Mouse (Mus musculus) Muller cell, postnatal 12 days (primary cell): ENCODE measurements at regions not wholly inside any gene's neighbourhood (a gene's known extent, or its start where the extent isn't known, plus 50 kb on each side); places are given as distances from the start of the nearest gene placed in this dataset.

Source experiments
- DNase-seq: peaks from one replicate; pipeline ENCODE4 v3.0.0-alpha.2; 2015; ENCODE audit errors: inconsistent ontology term

GRCm38 (mm10) chr3:149367888-149368287 is 377.5 kb upstream of the Adgrl2 start:
- no peak for DNase-seq

- no peak for DNase-seq
Measured at GRCm38 (mm10) chr3:149360164-149360563, 369.8 kb upstream of the Adgrl2 start.

- no peak for DNase-seq
Measured at GRCm38 (mm10) chr3:149358570-149359193, 368.3 kb upstream of the Adgrl2 start.

- DNase-seq = no peak
Measured at GRCm38 (mm10) chr3:149357903-149358569, 367.7 kb upstream of the Adgrl2 start.

- no peak for DNase-seq
Measured at GRCm38 (mm10) chr3:149357121-149357520, 366.8 kb upstream of the Adgrl2 start.

GRCm38 (mm10) chr3:149355362-149355761 is 365.0 kb upstream of the Adgrl2 start:
- no peak for DNase-seq

- DNase-seq = no peak
Measured at GRCm38 (mm10) chr3:149353958-149354357, 363.6 kb upstream of the Adgrl2 start.

GRCm38 (mm10) chr3:149352546-149352945 is 362.2 kb upstream of the Adgrl2 start:
- no peak for DNase-seq

- no peak for DNase-seq
Measured at GRCm38 (mm10) chr3:149349731-149350130, 359.4 kb upstream of the Adgrl2 start.

- no peak for DNase-seq
Measured at GRCm38 (mm10) chr3:149349211-149349697, 358.9 kb upstream of the Adgrl2 start.

GRCm38 (mm10) chr3:149348459-149348971 is 358.2 kb upstream of the Adgrl2 start:
- DNase-seq = peak; percentile 72

- no peak for DNase-seq
Measured at GRCm38 (mm10) chr3:149347241-149347992, 357.1 kb upstream of the Adgrl2 start.

- no peak for DNase-seq
Measured at GRCm38 (mm10) chr3:149342511-149342910, 352.2 kb upstream of the Adgrl2 start.

GRCm38 (mm10) chr3:149339374-149339753 is 349.0 kb upstream of the Adgrl2 start:
- no peak for DNase-seq

- DNase-seq = no peak
Measured at GRCm38 (mm10) chr3:149338684-149339373, 348.5 kb upstream of the Adgrl2 start.

- DNase-seq = no peak
Measured at GRCm38 (mm10) chr3:149335259-149335658, 344.9 kb upstream of the Adgrl2 start.

- DNase-seq = no peak
Measured at GRCm38 (mm10) chr3:149333607-149334006, 343.3 kb upstream of the Adgrl2 start.

- DNase-seq = no peak
Measured at GRCm38 (mm10) chr3:149333131-149333530, 342.8 kb upstream of the Adgrl2 start.

GRCm38 (mm10) chr3:149332105-149332504 is 341.8 kb upstream of the Adgrl2 start:
- no peak for DNase-seq

GRCm38 (mm10) chr3:149331251-149331960 is 341.1 kb upstream of the Adgrl2 start:
- no peak for DNase-seq

- no peak for DNase-seq
Measured at GRCm38 (mm10) chr3:149330716-149331115, 340.4 kb upstream of the Adgrl2 start.
